Mouse (Mus musculus) G1E-ER4 (cell line): Measurements from ENCODE around the gene Sh3bp4. TPM values are rescaled to one million over a fixed set of nuclear protein-coding genes. Genes with fewer than 3 reads are reported as not detected.

Source experiments
- GATA1 ChIP-seq: IDR thresholded peaks from one replicate; pipeline ENCODE4 v1.8.0; 2012; ENCODE audit warnings: low read length, inconsistent platforms
- polyA plus RNA-seq: library from polyadenylated mRNA; stranded (reverse); fragments of >175 nt; gene quantifications from 2 replicates; pipeline ENCODE4 v1.2.3, GENCODE M21; 2012

Gene Sh3bp4
- polyA plus RNA-seq: not detected in 2 replicates

GRCm38 (mm10) chr1:89070103-89070700 lies at the start of gene Sh3bp4:
Sh3bp4 (plus strand) TSS chr1:89070415.
- no peak for TF ChIP-seq GATA1

- no peak for TF ChIP-seq GATA1
These were observed 47.2 kb upstream of the Sh3bp4 start for GRCm38 (mm10) chr1:89022997-89023396.

- no peak for TF ChIP-seq GATA1
These were observed 45.3 kb upstream of the Sh3bp4 start for GRCm38 (mm10) chr1:89024696-89025612.

GRCm38 (mm10) chr1:89026040-89026439 lies 44.2 kb upstream of the Sh3bp4 start:
- no peak for TF ChIP-seq GATA1

DNA sequence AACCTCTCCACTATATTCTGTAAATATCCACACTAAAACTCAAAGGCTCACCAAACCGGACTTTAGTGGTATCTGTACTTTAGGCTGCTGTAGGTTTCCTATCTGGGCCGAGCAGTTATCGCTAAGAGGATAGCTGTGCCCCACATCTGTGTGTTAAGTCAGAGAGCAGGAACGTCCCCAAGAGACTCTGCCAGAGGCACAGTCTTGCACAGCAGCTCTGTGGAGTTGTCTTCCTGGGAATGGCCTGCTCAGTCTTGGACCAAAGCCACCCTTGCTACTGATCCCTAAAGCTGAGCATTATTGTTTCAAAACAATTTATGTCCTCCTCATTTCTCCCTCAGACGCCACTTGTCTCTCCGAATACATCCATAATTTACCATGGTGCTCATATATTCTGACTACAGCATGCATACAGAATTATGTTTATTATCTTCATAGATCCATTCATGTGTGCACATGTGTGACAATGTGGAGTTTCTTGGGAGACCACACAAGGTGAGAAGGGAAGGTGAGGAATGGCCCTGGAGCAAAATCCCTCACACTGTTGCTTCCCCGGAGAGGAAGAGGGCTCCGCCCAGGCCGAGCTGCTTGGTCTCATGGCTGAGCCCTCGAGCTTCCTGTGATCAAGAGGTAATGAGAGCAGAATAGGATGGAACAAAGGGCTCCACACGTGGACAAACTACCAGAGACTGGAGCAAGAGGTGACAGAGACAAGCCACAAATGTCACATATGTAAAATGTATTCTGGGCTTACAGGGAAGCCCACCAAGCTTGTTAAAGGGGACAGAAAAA lies 40.9 kb upstream of the Sh3bp4 start:
- no peak for TF ChIP-seq GATA1

GRCm38 (mm10) chr1:89033661-89034060 lies 36.6 kb upstream of the Sh3bp4 start:
- no peak for TF ChIP-seq GATA1

GRCm38 (mm10) chr1:89034061-89034460 lies 36.2 kb upstream of the Sh3bp4 start:
- TF ChIP-seq GATA1: no peak

- TF ChIP-seq GATA1: no peak
These were observed 35.1 kb upstream of the Sh3bp4 start for GRCm38 (mm10) chr1:89035115-89035514.

DNA sequence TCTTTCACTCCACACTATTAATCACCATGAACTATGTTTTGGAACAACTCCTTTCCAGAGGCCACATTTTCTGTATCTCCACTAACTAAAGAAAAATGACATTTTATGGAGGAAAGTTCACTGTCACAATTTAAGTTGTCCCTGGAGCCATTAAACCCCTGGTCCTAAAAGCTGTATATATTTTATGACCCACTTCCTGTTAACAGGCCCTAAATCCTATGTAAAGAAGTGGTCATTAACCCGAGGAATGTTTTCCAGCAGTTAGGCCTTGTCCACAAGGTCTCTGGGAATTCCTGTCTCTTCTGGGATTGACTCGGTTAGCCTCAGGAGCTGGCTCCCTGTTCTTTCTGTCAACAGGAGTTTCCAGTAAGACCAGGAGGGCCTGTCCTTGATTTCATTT lies 30.4 kb upstream of the Sh3bp4 start:
- TF ChIP-seq GATA1: no peak

GRCm38 (mm10) chr1:89041290-89041689 lies 28.9 kb upstream of the Sh3bp4 start:
- no peak for TF ChIP-seq GATA1

DNA sequence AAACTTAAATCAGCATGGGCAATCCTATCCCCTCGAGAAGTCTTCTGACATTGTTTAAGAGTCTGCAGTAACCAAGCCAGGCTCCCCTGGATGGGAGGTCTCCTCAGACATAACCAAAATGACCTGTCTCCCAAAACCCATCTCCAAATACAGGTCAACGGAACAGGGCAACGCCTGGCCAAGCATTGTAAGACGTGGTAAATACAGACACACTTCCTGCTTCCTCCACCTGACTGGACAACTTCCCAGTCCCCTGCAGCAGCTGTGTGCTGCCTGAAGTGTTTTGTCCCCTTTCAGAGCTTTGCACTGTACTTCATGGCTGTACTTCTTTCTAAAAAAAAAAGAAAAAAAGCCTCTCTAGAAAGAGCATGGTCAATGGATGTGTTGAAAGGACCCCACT lies 28.1 kb upstream of the Sh3bp4 start:
- TF ChIP-seq GATA1: no peak

DNA sequence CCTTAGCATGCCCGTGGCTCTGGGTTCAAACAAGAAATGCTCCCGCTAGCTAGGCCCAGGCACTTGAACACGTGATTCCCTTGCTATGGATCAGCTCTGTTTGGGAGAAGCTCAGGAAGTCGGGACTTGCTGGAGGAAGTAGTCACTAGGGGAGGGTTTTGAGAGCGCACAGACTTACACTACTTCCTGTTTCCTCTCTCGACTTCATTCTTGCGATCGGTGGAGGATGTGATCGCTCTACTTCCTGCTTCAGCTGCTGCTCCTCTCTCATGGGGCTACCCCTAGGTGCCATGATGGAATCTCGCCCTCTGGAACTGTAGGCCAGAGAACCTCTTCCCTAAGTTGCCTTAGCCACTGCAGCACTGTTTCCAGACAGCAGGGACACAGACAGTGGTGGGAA lies 27.3 kb upstream of the Sh3bp4 start:
- TF ChIP-seq GATA1: no peak

DNA sequence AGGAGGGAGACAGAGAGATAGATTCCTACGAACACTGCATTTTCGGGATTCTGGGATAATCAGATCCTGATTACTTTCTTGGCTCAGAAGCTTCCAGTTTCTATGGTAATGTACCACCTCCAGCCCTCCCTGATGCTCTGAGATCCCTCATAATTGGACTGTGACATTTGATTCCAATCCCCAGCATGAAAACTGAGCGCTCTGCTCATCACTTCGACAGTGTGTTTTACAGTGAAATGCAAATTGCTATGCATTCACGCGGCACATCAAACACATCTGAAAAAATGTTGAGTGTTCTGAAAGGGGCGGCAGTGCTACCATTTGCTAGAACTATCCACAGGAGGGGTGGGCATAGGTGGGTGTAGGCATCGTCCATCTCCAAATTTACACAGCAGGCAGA lies 24.8 kb upstream of the Sh3bp4 start:
- TF ChIP-seq GATA1: no peak

DNA sequence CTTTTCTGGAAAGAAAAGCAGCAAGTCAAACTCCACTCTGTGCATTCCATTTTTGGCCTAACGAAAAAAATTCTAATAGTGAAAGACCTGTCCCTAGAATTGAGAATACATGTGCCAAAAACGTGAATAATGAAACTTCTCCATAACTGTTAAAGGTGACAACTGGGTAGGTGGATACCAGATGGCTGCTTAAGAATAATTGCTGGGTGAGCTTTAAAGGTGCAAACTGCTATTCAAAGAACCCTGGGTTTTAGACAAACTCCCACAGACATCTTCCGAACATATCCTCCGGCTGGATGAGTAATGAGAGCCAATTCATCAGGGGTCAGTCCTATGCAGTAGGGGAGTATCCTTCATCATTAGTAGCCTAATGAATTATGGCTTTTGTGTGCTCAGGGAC lies 20.7 kb upstream of the Sh3bp4 start:
- TF ChIP-seq GATA1: no peak

- no peak for TF ChIP-seq GATA1
These were observed 14.0 kb upstream of the Sh3bp4 start for GRCm38 (mm10) chr1:89056175-89056574.

DNA sequence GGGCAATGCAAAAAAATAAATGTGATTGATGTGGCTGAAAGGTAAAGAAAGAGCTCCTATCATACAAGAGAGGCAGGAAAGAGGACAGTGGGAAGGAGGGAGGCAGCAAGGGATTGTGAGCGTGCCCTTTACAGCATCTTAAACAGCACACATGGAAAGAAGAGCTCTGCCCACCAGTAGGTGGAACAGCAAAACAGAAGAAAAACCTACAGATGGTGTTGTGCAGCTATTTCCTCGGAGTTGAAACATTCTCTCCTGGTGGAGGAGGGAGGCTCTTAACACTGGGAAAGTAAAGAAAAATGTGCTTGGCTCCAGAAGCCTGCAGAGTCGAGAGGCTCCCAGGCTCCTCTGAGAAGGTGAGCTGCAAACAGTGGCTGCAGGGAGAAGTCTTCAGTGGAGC lies 12.8 kb upstream of the Sh3bp4 start:
- TF ChIP-seq GATA1: no peak
